Mouse (Mus musculus) spleen, postnatal 0 days (tissue): Measurements from ENCODE around the gene Gipc3. TPM values are rescaled to one million over a fixed set of nuclear protein-coding genes. Genes with fewer than 3 reads are reported as not detected.

Experiments used
- polyA plus RNA-seq: library from polyadenylated mRNA; unstranded; fragments of >200 nt; fragmentation: Nextera tagmentation; extraction: Ambion mirVana; gene quantifications from 2 replicates; pipeline ENCODE4 v1.2.1, GENCODE M21; 2015

The Gipc3 gene
- polyA plus RNA-seq, result 0.05 and 0.08 TPM in 2 replicates

GRCm38 (mm10) chr10:81342686-81343505, at the start of gene Gipc3:
Gene Gipc3 (minus strand): TSS chr10:81343266.

DNA sequence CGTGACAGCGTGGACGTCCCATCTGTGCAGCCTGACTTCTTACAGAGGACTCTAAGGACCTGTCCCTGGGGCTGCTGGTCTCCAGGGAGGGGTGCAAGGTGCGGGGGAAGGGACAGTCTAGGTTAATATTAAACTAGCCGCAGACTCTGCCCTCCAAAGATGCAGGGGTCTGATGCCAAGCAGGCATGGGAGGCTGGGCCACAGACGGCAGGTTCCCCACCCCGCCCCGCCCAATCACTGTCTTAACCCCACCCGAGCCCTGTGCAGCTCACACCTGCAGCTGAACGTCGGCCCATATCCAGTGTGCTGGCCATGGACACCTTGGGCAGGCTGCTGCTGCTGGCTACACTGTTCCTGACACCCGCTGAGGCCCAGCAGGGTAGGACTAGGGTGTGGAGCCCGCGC, 49.7 kb upstream of the Gipc3 start, which contains the start of gene Smim24:
TSS of gene Smim24 (plus strand) at position 271 of the 405 bp plus-strand sequence.

GRCm38 (mm10) chr10:81388505-81389055, 45.5 kb upstream of the Gipc3 start, which contains the start of gene Gm48552:
Gene Gm48552 (plus strand): TSS chr10:81389005.

DNA sequence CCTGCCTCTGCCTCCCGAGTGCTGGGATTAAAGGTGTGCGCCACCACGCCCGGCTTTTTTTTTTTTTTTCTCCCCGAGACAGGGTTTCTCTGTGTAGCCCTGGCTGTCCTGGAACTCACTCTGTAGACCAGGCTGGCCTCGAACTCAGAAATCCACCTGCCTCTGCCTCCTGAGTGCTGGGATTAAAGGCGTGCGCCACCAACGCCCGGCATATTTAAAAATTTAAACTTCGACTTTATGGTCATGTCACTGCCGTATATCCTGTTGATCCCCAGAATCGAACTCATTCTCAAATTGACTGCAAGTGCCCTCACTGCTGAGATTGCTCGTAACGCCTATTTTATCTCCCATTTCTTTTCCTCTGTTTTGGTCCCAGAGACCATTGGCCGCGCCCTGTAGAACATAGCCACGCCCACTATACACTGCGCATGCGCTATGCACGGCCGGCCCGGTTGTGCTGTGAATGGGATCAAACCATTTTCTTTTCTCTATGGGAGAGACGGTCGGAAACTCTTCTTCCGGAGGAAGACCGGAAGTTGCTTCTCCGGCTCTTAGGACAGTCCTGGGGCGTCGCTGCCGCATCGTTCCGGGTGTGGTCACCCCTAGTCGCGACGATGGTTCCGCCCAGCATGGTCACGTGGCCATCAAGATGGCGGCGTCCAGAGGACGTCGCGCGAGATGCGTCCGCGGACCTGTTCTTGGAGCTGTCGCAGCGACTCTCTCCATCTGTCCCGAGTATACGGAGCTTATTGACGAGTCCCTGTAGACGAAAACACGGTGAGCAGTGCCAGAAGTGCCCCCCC, 40.9 kb upstream of the Gipc3 start, which contains the start of the genes Dohh and Gm48551:
TSS of gene Dohh (plus strand) at position 627 of the 803 bp plus-strand sequence.
TSS of gene Gm48551 (plus strand) at position 665 of the 803 bp plus-strand sequence.

DNA sequence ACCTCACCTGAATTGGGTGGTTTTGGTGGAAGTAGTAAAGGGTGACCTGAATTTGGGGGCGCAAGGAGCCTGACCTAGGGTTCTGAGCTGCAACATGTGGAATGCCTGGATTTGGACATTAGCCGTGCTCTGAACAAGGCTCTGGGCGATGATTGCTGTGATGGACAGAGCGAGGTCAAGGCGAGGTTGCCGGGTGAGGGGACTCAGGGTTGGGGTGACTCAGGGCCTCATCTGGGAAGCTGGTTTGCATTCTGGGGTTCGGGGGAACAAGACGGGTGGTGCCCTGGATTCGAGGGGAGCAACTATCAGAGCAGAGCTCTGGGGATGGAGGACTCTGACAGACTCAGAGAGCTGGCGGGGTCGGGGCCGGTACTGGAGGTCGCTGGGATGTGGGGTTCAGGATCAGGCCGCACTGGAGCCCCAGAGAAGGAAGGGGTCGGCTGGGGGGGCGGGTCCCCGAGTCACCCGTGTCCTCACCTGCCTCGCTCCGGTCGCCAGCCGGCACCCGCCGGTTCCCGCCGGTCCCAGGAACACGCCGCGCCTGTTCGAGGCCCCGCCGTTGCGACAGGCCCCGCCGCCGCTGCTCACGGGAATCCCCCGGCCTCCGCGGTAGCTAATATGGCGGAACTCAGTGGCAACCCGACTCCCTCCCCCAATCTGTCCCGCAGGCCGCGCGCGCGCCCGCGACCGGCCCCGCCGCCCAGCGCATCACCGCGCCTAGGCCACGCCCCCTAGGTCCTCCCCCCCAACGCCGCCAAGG, 34.9 kb upstream of the Gipc3 start, which contains the start of gene Fzr1:
TSS of gene Fzr1 (minus strand) at position 724 of the 760 bp plus-strand sequence.

GRCm38 (mm10) chr10:81365672-81366476, 22.8 kb upstream of the Gipc3 start, which contains the start of gene 4930404N11Rik:
Gene 4930404N11Rik (minus strand): TSS chr10:81365816.

GRCm38 (mm10) chr10:81356991-81357844, 14.2 kb upstream of the Gipc3 start, which contains the start of gene Mfsd12:
Gene Mfsd12 (plus strand): TSS chr10:81357491.

DNA sequence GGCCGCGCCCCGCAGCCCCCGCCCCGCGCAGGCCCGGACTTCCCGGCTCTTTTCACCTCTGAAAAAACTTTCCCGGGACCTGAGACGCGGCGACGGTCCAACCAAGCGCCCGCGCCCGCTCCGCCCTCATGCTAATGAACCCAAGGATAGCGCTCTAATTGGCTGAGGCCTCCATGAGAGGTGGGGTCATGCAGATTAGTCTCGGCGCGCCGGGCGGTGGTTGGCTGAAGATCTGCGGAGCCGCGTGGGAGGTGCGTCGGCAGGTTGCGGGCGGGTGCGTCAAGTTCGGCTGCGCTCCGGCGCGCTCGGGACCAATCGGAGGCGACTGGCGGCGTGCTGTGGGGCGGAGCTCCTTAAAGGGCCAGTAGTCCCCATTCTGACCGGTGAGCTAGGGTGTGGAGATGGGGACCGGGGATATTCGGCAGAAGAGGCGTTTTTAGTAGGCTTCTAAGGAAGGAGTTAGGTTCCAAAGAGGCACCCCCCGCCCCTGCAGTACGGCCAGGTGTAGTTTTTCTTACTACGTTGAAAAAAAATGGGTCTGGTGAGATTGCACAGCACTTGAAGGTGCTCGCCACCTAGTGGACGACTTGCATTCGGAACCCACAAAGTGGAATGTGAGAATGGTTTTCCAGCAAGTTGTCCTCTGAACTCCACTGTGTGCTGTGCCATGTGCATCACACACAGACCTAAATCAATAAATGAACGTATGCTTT, 7.4 kb upstream of the Gipc3 start, which contains the start of gene Hmg20b:
TSS of gene Hmg20b (minus strand) at position 130 of the 713 bp plus-strand sequence.

GRCm38 (mm10) chr10:81328386-81328785, 14.7 kb downstream of the Gipc3 start, which contains the start of gene Tbxa2r:
Gene Tbxa2r (plus strand): TSS chr10:81328731.

DNA sequence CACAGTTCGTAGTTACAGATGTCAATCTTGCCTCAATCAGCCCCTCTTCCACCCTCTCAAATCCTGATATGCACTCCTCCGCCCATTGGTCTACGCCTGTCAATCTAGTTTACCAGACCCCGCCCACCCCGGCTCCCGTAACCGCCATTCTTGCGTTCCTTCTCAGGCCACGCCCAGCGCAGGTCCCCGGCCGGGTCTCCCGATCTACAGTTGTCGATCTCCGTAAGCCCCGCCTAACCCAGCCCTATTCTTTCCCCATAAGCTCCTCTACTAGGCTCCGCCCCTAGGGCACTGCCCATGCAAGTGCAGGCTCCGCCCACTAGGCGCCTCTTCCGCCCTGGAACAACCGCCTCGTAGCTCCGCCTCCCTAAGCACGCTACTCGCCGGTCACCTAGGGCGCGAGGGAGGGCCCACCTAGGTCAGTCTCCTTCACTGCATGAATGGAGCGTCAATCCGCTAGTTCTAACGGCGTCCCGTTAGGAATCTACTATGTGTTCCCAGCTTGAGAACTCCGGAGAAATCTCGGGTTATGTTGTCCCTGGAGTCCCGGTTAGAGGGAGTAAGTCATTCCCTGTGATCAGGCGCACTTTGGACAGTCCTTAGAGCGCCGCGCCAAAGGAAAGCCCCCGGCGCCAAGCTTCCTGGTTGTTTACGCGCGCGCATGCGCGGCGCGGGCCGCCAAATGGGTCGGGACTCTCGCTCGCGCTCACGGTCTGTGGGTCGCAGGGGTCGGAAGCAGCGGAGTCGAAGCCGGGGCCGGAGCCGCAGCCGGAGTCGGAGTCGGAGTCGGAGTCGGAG, 22.3 kb downstream of the Gipc3 start, which contains the start of gene Cactin:
TSS of gene Cactin (plus strand) at position 554 of the 798 bp plus-strand sequence.

DNA sequence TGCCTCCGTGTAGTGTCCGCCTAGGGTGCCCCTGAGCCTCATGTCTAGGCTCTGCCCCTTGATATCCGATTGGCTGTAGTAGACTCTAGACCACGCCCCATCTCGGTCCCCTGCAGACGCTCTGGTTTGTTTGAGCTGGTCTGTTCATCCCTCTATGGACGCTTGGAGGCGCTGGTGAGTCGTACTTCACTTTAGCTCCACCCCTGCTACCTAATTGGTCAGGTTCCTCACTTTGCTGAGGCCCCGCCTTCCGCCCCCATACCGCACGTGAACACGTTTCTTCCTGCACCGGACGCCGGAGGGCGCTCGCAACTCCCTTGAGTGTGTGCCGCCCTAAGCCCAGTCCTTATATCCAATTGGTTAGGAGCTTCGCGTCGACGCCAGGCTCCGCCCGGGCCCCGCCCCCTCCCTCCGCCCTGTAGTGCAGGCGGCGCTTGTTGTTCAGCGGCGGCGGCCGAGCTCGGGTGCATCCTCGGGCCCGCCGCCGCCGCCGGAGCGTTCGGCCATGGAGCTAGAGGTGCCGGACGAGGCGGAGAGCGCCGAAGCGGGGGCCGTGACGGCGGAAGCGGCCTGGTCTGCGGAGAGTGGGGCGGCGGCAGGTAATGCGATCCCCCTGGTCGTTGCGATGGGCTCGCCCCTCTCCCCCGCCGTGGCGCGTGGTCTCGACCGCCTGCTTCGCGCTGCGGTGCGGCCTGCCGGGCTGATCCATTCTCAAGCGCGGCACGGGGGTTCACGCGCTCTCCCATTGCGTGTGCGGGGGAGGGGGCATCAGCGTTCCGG, 50.3 kb downstream of the Gipc3 start, which contains the start of gene Pip5k1c:
TSS of gene Pip5k1c (plus strand) at position 410 of the 780 bp plus-strand sequence.

DNA sequence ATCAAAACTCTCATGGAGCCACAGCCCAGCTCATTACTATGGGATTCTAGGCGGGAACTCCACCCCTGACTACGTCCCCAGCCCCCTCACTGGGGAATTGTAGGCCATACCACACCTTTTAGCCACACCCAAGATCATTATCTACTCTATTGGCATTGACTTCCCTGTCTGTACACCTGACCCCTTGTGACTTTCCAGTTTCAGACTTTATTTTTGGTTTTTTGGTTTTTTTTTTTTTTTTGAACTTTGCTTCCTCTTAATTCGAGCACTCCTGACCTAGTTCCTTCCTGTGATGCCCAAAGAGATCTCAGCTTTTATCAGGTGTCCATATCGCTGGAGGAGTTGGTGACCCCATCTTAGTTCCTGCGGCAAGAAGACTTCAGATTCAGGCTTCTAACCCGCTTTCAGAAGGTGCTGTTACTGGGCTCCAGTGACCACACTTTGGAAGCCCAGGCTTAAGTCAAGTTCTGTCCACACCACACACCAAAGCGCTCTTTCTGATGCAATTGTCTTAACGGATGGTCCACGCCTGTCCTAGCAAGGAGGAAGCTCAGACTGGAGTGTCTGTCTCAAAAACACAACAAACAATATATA, 51.5 kb downstream of the Gipc3 start, which contains the start of gene Tjp3:
TSS of gene Tjp3 (minus strand) at position 71 of the 594 bp plus-strand sequence.

